Mouse (Mus musculus): ENCODE results near the gene Tifa. TPM values are rescaled to one million over a fixed set of nuclear protein-coding genes. Genes with fewer than 3 reads are reported as not detected.

Gene Tifa
- polyA plus RNA-seq, 1 experiment from 2014 or later = 2.5 TPM

DNA sequence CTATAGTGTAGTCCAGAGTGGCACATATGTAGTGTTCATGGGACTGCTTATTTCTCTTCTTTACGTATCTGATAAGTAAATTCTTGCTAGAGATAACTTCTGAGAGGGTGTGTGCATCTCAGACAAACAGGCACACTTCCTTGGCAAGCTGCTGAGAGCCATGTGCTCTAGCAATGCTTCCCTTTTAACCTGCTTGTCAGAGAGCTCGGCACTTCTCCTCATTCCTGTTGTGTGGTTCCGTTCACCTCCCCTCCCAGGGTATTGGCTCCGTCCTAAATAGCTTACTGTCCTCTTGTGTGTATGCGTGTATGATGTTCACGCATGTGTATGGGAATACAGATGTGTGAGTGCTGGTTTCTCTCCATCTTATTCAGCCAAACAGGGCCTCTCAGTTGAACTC is 33.1 kb upstream of the Tifa start:
- H3K4me2 ChIP-seq (ENCODE audit: low read depth, low read length) = no peak overlapping the region
- no peak overlapping the region for H3K9ac ChIP-seq (replicated peaks; ENCODE audit: low read depth, low read length)
- WGBS = 88% methylated on average over 6 of the region's 6 CpGs
- ATAC-seq (ENCODE audit: low read depth) = no peak
- no peak overlapping the region for H3K4me3 ChIP-seq (ENCODE audit: low read depth, low read length)
- no peak overlapping the region for H3K27ac ChIP-seq (ENCODE audit: low read depth, low read length)
- H3K27me3 ChIP-seq (ENCODE audit: control insufficient read depth, insufficient read depth, low read length) = peaks cover 16% of the 10 kb centered on the region
- no peaks in the 10 kb centered on the region for H3K9me3 ChIP-seq (ENCODE audit: control insufficient read depth, low read length)
- no peaks in the 10 kb centered on the region for H3K4me1 ChIP-seq (ENCODE audit: control insufficient read depth, insufficient read depth, low read length)
- H3K36me3 ChIP-seq (ENCODE audit: control insufficient read depth, insufficient read depth, low read length) = no peaks in the 10 kb centered on the region

DNA sequence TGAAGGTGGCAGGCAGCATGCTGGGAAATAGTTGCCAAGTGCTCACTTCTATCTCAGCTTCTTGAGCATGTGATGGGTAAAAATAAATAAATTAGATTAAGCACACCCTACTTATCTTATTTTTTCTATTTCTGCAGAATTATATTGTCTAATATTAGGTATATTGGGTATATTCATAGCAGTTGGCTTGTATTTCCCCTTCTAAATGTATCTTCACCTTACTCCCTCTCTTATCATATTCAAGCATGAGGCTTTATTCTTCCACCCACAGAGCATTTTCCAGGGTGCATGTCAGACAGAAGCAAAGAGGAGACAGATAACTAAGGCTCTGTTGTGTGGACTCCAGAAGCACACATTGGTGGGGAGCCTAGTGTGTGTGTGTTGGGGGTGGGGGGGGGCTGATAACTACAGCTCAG is 31.7 kb upstream of the Tifa start:
- ATAC-seq (ENCODE audit: low read depth) = no peak
- Histone ChIP-seq H3K27me3 (ENCODE audit: control insufficient read depth, insufficient read depth, low read length) (peaks cover 16% of the 10 kb centered on the region), H3K4me3 (ENCODE audit: low read depth, low read length) (no peak overlapping the region)

GRCm38 (mm10) chr3:127758806-127759205 is 30.8 kb upstream of the Tifa start:
- H3K4me1 ChIP-seq (ENCODE audit: control insufficient read depth, insufficient read depth, low read length) = no peaks in the 10 kb centered on the region
- no peaks in the 10 kb centered on the region for H3K36me3 ChIP-seq (ENCODE audit: control insufficient read depth, insufficient read depth, low read length)
- 17% methylated on average over 4 of the region's 4 CpGs for WGBS
- H3K27ac ChIP-seq (ENCODE audit: low read depth, low read length) = no peak overlapping the region
- no peak overlapping the region for H3K9ac ChIP-seq (replicated peaks; ENCODE audit: low read depth, low read length)
- H3K4me2 ChIP-seq (ENCODE audit: low read depth, low read length) = no peak overlapping the region
- no peak for ATAC-seq (ENCODE audit: low read depth)
- H3K9me3 ChIP-seq (ENCODE audit: control insufficient read depth, low read length) = no peaks in the 10 kb centered on the region
- no peak overlapping the region for H3K4me3 ChIP-seq (ENCODE audit: low read depth, low read length)
- H3K27me3 ChIP-seq (ENCODE audit: control insufficient read depth, insufficient read depth, low read length) = peaks cover 16% of the 10 kb centered on the region

More for the DNA sequence above, 31.7 kb upstream of the Tifa start:
- Histone ChIP-seq H3K4me2 (ENCODE audit: low read depth, low read length) (no peak overlapping the region), H3K9me3 (ENCODE audit: control insufficient read depth, low read length) (no peaks in the 10 kb centered on the region), H3K27ac (ENCODE audit: low read depth, low read length) (no peak overlapping the region), H3K4me1 (ENCODE audit: control insufficient read depth, insufficient read depth, low read length) (no peaks in the 10 kb centered on the region), H3K36me3 (ENCODE audit: control insufficient read depth, insufficient read depth, low read length) (no peaks in the 10 kb centered on the region), H3K9ac (replicated peaks; ENCODE audit: low read depth, low read length) (no peak overlapping the region)

GRCm38 (mm10) chr3:127759212-127759611 is 30.4 kb upstream of the Tifa start:
- no peaks in the 10 kb centered on the region for H3K9me3 ChIP-seq (ENCODE audit: control insufficient read depth, low read length)
- H3K4me3 ChIP-seq (ENCODE audit: low read depth, low read length) = no peak overlapping the region
- H3K27me3 ChIP-seq (ENCODE audit: control insufficient read depth, insufficient read depth, low read length) = peaks cover 16% of the 10 kb centered on the region
- WGBS = 13% methylated on average over 8 of the region's 8 CpGs
- no peak overlapping the region for H3K9ac ChIP-seq (replicated peaks; ENCODE audit: low read depth, low read length)
- no peaks in the 10 kb centered on the region for H3K4me1 ChIP-seq (ENCODE audit: control insufficient read depth, insufficient read depth, low read length)
- ATAC-seq (ENCODE audit: low read depth) = no peak
- no peak overlapping the region for H3K27ac ChIP-seq (ENCODE audit: low read depth, low read length)
- H3K4me2 ChIP-seq (ENCODE audit: low read depth, low read length) = no peak overlapping the region
- no peaks in the 10 kb centered on the region for H3K36me3 ChIP-seq (ENCODE audit: control insufficient read depth, insufficient read depth, low read length)

- WGBS = 56% methylated on average over 8 of the region's 8 CpGs
- H3K27me3 ChIP-seq (ENCODE audit: control insufficient read depth, insufficient read depth, low read length) = peaks cover 5% of the 10 kb centered on the region; the same call in 1 of the 2 replicates
- no peak overlapping the region for H3K4me3 ChIP-seq (ENCODE audit: low read depth, low read length)
- no peaks in the 10 kb centered on the region for H3K9me3 ChIP-seq (ENCODE audit: control insufficient read depth, low read length)
- no peaks in the 10 kb centered on the region for H3K4me1 ChIP-seq (ENCODE audit: control insufficient read depth, insufficient read depth, low read length)
- H3K9ac ChIP-seq (replicated peaks; ENCODE audit: low read depth, low read length) = no peak overlapping the region
- no peak overlapping the region for H3K27ac ChIP-seq (ENCODE audit: low read depth, low read length)
- ATAC-seq (ENCODE audit: low read depth) = no peak
- no peaks in the 10 kb centered on the region for H3K36me3 ChIP-seq (ENCODE audit: control insufficient read depth, insufficient read depth, low read length)
- H3K4me2 ChIP-seq (ENCODE audit: low read depth, low read length) = no peak overlapping the region
Measured at GRCm38 (mm10) chr3:127762403-127762802, 27.2 kb upstream of the Tifa start.

DNA sequence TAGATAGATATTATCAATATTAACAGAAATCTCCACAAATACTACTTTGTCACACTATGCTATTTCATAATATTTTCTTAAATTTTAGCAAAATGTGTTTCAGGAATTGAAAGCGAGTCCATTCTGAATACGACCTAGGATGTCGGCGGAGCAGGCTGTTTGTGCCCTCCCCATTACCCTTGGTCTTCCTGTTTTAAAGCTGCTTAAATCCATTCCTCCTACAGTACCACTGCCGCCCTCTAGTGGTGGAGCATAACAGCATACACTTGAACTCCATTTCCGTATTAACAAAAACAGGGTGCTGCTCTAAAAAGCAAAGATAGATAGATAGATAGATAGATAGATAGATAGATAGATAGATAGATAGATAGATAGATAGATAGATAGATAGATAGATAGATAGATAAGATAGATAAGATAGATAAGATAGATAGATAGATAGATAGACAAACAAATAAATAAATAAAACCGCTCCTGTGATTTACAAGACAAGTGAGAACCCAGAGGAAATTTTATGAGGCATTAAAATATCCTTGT is 26.5 kb upstream of the Tifa start:
- Histone ChIP-seq H3K36me3 (ENCODE audit: control insufficient read depth, insufficient read depth, low read length) (no peaks in the 10 kb centered on the region), H3K27ac (ENCODE audit: low read depth, low read length) (no peak overlapping the region), H3K9ac (replicated peaks; ENCODE audit: low read depth, low read length) (no peak overlapping the region), H3K4me1 (ENCODE audit: control insufficient read depth, insufficient read depth, low read length) (no peaks in the 10 kb centered on the region), H3K9me3 (ENCODE audit: control insufficient read depth, low read length) (no peaks in the 10 kb centered on the region), H3K4me3 (ENCODE audit: low read depth, low read length) (no peak overlapping the region), H3K4me2 (ENCODE audit: low read depth, low read length) (no peak overlapping the region), H3K27me3 (ENCODE audit: control insufficient read depth, insufficient read depth, low read length) (peaks cover 2% of the 10 kb centered on the region; the same call in 1 of the 2 replicates)
- no peak for ATAC-seq (ENCODE audit: low read depth)
- 18% methylated on average over 7 of the region's 7 CpGs for WGBS

DNA sequence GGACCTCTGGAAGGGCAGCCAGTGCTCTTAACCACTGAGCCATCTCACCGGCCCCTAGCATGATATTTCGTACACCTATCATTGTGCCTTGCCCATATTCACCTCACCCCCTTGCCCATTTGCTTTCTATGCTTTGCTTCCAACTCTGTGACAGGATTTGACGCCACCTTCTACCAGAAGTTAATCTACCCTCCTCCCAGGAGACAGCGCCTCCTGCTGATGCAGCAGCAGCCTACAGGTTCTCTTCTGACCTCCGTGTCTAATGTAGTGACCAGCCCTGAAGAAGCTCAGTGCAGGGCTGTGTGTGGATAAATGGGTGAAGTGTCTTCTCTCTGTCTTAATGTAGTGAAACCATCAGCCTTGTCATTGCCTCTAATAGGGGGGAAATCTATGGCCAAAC is 25.1 kb upstream of the Tifa start:
- Histone ChIP-seq H3K4me1 (ENCODE audit: control insufficient read depth, insufficient read depth, low read length) (no peaks in the 10 kb centered on the region), H3K4me2 (ENCODE audit: low read depth, low read length) (no peak overlapping the region), H3K9me3 (ENCODE audit: control insufficient read depth, low read length) (no peaks in the 10 kb centered on the region), H3K9ac (replicated peaks; ENCODE audit: low read depth, low read length) (no peak overlapping the region), H3K36me3 (ENCODE audit: control insufficient read depth, insufficient read depth, low read length) (no peaks in the 10 kb centered on the region), H3K4me3 (ENCODE audit: low read depth, low read length) (no peak overlapping the region), H3K27me3 (ENCODE audit: control insufficient read depth, insufficient read depth, low read length) (peaks cover 2% of the 10 kb centered on the region; the same call in 1 of the 2 replicates), H3K27ac (ENCODE audit: low read depth, low read length) (no peak overlapping the region)
- ATAC-seq (ENCODE audit: low read depth) = no peak
- 61% methylated on average over 5 of the region's 5 CpGs for WGBS

DNA sequence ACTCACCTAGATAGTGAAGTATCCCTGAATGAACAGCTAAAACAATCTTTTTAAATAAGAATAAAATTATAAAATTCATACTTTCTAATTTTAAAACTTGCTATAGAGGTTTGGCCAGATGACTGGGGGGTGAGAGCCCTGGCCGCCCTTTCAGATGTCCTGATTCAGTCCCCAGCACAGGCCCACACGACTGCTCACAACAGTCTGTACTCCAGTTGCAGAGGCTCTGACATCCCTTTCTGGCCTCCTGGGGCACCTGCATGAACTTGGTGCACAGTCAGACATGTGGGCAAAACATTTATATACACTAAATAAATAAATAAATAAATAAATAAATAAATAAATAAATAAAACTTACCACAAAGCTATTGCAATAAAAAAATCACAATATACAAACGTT is 23.6 kb upstream of the Tifa start:
- Histone ChIP-seq H3K4me3 (ENCODE audit: low read depth, low read length) (no peak overlapping the region), H3K9me3 (ENCODE audit: control insufficient read depth, low read length) (no peaks in the 10 kb centered on the region), H3K9ac (replicated peaks; ENCODE audit: low read depth, low read length) (no peak overlapping the region), H3K4me1 (ENCODE audit: control insufficient read depth, insufficient read depth, low read length) (no peaks in the 10 kb centered on the region), H3K27ac (ENCODE audit: low read depth, low read length) (no peak overlapping the region), H3K36me3 (ENCODE audit: control insufficient read depth, insufficient read depth, low read length) (no peaks in the 10 kb centered on the region), H3K27me3 (ENCODE audit: control insufficient read depth, insufficient read depth, low read length) (peaks cover under 1% of the 10 kb centered on the region; the same call in 1 of the 2 replicates), H3K4me2 (ENCODE audit: low read depth, low read length) (no peak overlapping the region)
- 75% methylated on average over 3 of the region's 3 CpGs for WGBS
- ATAC-seq (ENCODE audit: low read depth) = no peak

GRCm38 (mm10) chr3:127769146-127769545 is 20.5 kb upstream of the Tifa start:
- no peaks in the 10 kb centered on the region for H3K36me3 ChIP-seq (ENCODE audit: control insufficient read depth, insufficient read depth, low read length)
- H3K4me3 ChIP-seq (ENCODE audit: low read depth, low read length) = no peak overlapping the region
- H3K9ac ChIP-seq (replicated peaks; ENCODE audit: low read depth, low read length) = no peak overlapping the region
- no peaks in the 10 kb centered on the region for H3K9me3 ChIP-seq (ENCODE audit: control insufficient read depth, low read length)
- 91% methylated on average over 11 of the region's 11 CpGs for WGBS
- ATAC-seq (ENCODE audit: low read depth) = no peak
- H3K4me2 ChIP-seq (ENCODE audit: low read depth, low read length) = no peak overlapping the region
- H3K4me1 ChIP-seq (ENCODE audit: control insufficient read depth, insufficient read depth, low read length) = no peaks in the 10 kb centered on the region
- no peak overlapping the region for H3K27ac ChIP-seq (ENCODE audit: low read depth, low read length)
- no peaks in the 10 kb centered on the region for H3K27me3 ChIP-seq (ENCODE audit: control insufficient read depth, insufficient read depth, low read length)
